Mouse (Mus musculus) forebrain, embryonic 11.5 days (tissue): ENCODE data around the gene Tbxa2r. TPM values are rescaled to one million over a fixed set of nuclear protein-coding genes. Genes with fewer than 3 reads are reported as not detected.

Experiments used
- ATAC-seq: fragments of 200-750 bp; cut with Nextera tagmentation; replicated peaks from 2 replicates; pipeline ENCODE4 v1.8.0; 2017; ENCODE audit warnings: moderate TSS enrichment; ENCODE audit not compliant: low FRiP score
- DNase-seq: peaks from one replicate; pipeline ENCODE4 v3.0.0-alpha.2; 2017; ENCODE audit warnings: low spot score
- H3K27ac ChIP-seq: fragments of 300-500 bp; sonication (generic); 2 replicates; pipeline ENCODE4 v1.5.1; 2014; ENCODE audit warnings: low read depth, low read length
- H3K27me3 ChIP-seq: fragments of 300-500 bp; sonication (generic); 2 replicates; pipeline ENCODE4 v1.6.1; 2014; ENCODE audit warnings: mild to moderate bottlenecking, low read length, mixed read lengths; ENCODE audit not compliant: control insufficient read depth, insufficient read depth
- H3K36me3 ChIP-seq: fragments of 300-500 bp; sonication (generic); 2 replicates; pipeline ENCODE4 v1.6.1; 2014; ENCODE audit warnings: mild to moderate bottlenecking, low read length, moderate library complexity, mixed read lengths; ENCODE audit not compliant: control insufficient read depth, insufficient read depth
- H3K4me1 ChIP-seq: fragments of 300-500 bp; sonication (generic); replicated peaks from 2 replicates; pipeline ENCODE4 v1.6.1; 2014; ENCODE audit warnings: low read length, mixed read lengths; ENCODE audit not compliant: control insufficient read depth, insufficient read depth
- H3K4me2 ChIP-seq: fragments of 300-500 bp; sonication (generic); 2 replicates; pipeline ENCODE4 v1.6.1; 2014; ENCODE audit warnings: low read depth, mild to moderate bottlenecking, low read length, moderate library complexity, mixed read lengths; ENCODE audit not compliant: severe bottlenecking
- H3K4me3 ChIP-seq: fragments of 300-500 bp; sonication (generic); 2 replicates; pipeline ENCODE4 v1.5.1; 2014; ENCODE audit warnings: low read depth, low read length
- H3K9ac ChIP-seq: fragments of 300-500 bp; sonication (generic); 2 replicates; pipeline ENCODE4 v1.6.1; 2014; ENCODE audit warnings: low read length
- H3K9me3 ChIP-seq: fragments of 300-500 bp; sonication (generic); 2 replicates; pipeline ENCODE4 v1.6.1; 2016; ENCODE audit warnings: low read length, mixed read lengths; ENCODE audit not compliant: control insufficient read depth
- WGBS: fragments of 180-500 bp; shearing (Covaris S2); extraction: QIAGEN DNeasy Blood & Tissue Kit; methylation state at CpG from one replicate; pipeline ENCODE4 v1.1.7; 2014; 5-methylcytosine and 5-hydroxymethylcytosine counted together
- polyA plus RNA-seq: library from polyadenylated mRNA; unstranded; fragments of >200 nt; fragmentation: Nextera tagmentation; extraction: Ambion mirVana; gene quantifications from 2 replicates; pipeline ENCODE4 v1.2.1, GENCODE M21; 2014

The Tbxa2r gene
- polyA plus RNA-seq, 1 experiment from 2014 or later: 2.6 TPM

DNA sequence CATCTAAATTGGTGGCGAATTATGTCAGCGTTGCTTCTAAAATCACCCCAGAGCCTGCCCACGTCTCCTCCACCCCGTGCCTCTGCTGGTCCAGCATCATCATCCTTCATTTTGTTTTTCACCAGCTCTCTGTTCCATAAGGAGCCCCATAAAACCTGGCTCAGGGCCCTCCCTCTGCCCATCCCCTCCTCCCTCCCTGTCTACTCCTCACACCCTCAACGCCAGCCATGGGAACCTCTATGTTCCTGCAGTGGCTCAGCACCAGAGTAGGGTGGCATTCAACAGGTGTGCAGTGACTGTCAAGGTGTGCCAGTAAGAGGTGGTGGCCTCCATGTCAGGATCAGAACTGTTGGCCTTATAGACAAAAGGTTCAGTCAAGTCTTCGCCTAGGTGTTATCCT, 33.3 kb upstream of the Tbxa2r start:
- WGBS: 91% methylated on average over 6 of the region's 6 CpGs
- DNase-seq: no peak
- H3K27me3 ChIP-seq: peaks cover 13% of the 10 kb centered on the region
- no peak overlapping the region for H3K9ac ChIP-seq
- no peak overlapping the region for H3K4me2 ChIP-seq
- no peak overlapping the region for H3K27ac ChIP-seq
- H3K36me3 ChIP-seq: no peaks in the 10 kb centered on the region
- H3K4me3 ChIP-seq: no peak overlapping the region
- H3K9me3 ChIP-seq: no peaks in the 10 kb centered on the region
- ATAC-seq: no peak
- H3K4me1 ChIP-seq: peaks cover 20% of the 10 kb centered on the region; the same call in 1 of the 2 replicates

DNA sequence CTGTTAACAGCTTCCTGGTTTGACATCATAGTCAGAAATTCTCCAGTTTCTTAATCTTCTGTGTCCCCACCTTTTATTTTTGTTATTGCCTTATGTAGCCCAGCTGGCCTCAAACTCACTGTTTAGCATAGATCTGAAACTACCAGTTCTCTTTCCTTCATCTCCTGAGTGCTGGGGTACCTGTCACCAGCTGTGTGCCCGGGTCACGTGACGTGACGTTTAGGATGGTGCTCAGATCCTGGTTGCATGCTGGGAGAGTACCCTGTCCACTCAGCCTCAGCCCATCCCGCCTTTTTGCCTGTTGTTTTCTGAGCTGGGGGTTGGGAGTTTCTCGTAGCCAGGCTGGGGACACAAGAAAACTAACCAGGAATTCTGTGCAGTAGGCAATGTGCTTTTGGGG, 31.3 kb upstream of the Tbxa2r start:
- H3K27ac ChIP-seq: no peak overlapping the region
- no peaks in the 10 kb centered on the region for H3K9me3 ChIP-seq
- DNase-seq: no peak
- H3K36me3 ChIP-seq: no peaks in the 10 kb centered on the region
- no peaks in the 10 kb centered on the region for H3K27me3 ChIP-seq
- H3K9ac ChIP-seq: no peak overlapping the region
- no peak overlapping the region for H3K4me2 ChIP-seq
- peaks cover 17% of the 10 kb centered on the region; the same call in 1 of the 2 replicates for H3K4me1 ChIP-seq
- ATAC-seq: no peak
- WGBS: 83% methylated on average over 6 of the region's 6 CpGs
- no peak overlapping the region for H3K4me3 ChIP-seq

DNA sequence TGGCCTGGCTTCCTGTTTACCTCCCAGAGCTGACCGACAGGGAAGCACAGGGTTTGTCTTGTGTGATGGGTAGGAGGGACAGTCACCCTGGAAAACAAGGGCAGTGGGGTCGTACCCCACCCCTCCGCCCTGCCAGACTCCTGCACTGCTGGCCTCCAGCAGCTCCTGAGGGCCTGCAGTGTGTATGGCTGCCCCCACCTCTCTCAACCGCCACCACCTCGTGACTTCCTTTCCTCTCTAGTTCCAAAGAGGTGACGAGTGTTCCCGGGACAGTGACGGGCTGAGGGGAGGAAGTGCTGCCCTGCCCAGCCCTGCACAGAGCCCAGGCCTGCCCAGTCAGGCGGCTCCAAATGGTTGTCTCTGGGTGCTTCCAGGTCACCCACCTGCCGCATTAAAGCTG, 30.7 kb upstream of the Tbxa2r start:
- Histone ChIP-seq H3K9ac (no peak overlapping the region), H3K27me3 (no peaks in the 10 kb centered on the region), H3K4me3 (no peak overlapping the region), H3K36me3 (no peaks in the 10 kb centered on the region), H3K4me2 (no peak overlapping the region), H3K27ac (no peak overlapping the region), H3K9me3 (no peaks in the 10 kb centered on the region), H3K4me1 (peaks cover 17% of the 10 kb centered on the region; the same call in 1 of the 2 replicates)
- 79% methylated on average over 10 of the region's 10 CpGs for WGBS
- DNase-seq (no peak), ATAC-seq (no peak)

DNA sequence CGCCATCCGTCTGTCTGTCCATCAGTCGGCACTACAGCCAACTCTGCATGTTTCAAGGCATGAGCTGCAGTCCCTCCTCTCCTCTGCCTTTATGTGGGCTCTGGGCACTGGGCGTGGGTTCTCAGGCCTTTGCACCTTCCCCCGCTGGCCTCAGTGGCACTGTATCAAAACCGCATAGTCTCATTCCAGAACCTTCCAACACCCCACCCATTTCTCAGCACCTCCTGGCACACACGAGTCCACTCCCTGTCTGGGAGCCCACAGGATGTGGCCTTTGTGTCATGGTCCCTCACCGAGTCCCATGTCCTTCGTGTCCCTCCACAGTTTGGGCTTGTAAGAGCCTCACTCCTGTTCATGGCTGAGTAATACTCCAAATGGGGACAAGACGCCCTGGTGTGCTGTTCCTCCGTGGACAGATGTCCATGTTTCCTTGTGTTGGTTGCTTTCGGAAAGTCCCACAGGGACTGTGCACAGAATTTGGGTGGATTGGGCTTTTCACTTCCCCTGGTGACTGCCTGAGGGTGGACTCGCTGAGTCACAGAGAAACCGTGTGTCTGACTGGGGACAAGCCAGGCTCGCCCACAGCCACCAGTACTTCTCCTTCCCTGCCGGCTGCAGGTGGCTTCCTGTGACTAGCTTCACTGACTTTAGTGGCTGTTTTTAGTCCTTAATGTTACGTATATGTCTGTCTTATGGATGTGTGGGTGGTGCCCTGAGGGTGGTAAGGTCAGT, 30.0 kb upstream of the Tbxa2r start:
- DNase-seq (no peak), ATAC-seq (no peak)
- no peaks in the 10 kb centered on the region for H3K9me3 ChIP-seq
- 96% methylated on average over 17 of the region's 17 CpGs for WGBS
- H3K27me3 ChIP-seq: no peaks in the 10 kb centered on the region
- no peaks in the 10 kb centered on the region for H3K36me3 ChIP-seq
- peaks cover 16% of the 10 kb centered on the region; the same call in 1 of the 2 replicates for H3K4me1 ChIP-seq
- no peak overlapping the region for H3K9ac ChIP-seq
- H3K27ac ChIP-seq: no peak overlapping the region
- H3K4me3 ChIP-seq: no peak overlapping the region
- H3K4me2 ChIP-seq: no peak overlapping the region

DNA sequence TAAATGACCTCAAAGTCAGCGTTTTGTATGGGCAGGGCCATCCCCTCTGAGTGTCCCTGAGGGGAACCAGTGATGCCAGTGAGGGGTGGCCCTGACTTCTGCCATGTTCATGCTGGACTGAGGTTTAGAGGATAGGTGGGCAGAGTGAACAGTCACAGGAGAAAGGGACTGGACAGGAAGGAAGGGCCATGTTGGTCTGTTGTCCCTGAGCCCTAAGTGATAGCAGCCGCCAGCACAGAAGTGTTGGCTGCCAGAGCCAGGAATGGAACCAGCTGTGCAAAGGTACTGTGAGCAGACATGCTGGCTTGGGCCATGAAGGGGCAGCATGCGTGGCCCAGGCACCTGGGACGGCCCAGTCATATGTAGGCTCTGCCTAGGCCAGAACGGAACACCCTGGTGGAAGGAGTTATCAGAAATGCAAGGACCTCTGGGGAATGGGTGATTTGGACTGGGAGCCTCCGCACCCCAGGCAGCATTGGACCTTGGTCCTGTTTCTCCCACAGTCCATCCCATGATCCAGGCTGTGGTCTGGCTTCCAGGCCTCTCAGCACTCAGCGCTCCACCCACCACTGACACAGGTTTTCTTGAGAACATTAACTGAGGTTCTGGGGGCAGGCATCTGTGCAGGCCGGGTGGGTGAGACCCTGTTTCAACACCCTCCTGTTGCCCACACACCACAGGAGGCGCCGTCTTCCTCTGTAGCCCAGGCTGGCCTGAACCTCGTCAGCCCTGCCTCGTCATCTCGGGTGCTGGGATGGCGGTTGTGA, 28.8 kb upstream of the Tbxa2r start:
- no peaks in the 10 kb centered on the region for H3K9me3 ChIP-seq
- no peak overlapping the region for H3K27ac ChIP-seq
- H3K4me1 ChIP-seq: peaks cover 4% of the 10 kb centered on the region; the same call in 1 of the 2 replicates
- DNase-seq (no peak), ATAC-seq (no peak)
- H3K9ac ChIP-seq: no peak overlapping the region
- H3K4me3 ChIP-seq: no peak overlapping the region
- H3K36me3 ChIP-seq: no peaks in the 10 kb centered on the region
- WGBS: 92% methylated on average over 14 of the region's 14 CpGs
- no peak overlapping the region for H3K4me2 ChIP-seq
- no peaks in the 10 kb centered on the region for H3K27me3 ChIP-seq

DNA sequence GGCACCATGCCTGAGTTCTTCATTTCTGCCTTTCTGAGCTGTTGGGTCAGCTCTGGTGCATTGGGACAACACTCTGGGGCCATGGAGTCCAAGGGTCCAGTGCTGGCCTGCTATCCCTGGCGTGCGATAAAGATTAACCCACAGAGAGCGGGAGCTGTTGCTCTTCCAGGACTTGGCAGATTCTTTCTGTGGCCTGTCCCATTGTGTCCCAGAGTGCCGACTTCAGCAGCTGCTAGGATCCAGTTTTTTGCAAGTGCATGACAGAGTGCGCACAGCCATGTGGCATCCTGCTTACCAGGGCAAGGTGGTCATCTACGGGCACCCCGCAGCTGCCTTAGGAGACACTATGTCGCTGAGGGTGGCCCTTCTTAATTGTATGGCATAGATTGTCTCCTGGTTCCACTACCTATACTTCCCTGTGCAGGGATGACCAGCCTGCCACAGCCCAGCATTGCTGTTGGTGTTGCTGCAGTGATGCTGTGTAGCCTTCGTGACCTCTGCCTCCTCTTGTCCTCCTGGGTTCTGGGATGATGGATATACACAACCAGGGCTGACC, 28.1 kb upstream of the Tbxa2r start:
- Histone ChIP-seq H3K4me1 (peaks cover 2% of the 10 kb centered on the region; the same call in 1 of the 2 replicates), H3K4me3 (no peak overlapping the region), H3K27me3 (no peaks in the 10 kb centered on the region), H3K27ac (no peak overlapping the region), H3K4me2 (no peak overlapping the region), H3K9ac (no peak overlapping the region), H3K9me3 (no peaks in the 10 kb centered on the region), H3K36me3 (no peaks in the 10 kb centered on the region)
- no peak for DNase-seq
- no peak for ATAC-seq
- WGBS: 86% methylated on average over 9 of the region's 9 CpGs

DNA sequence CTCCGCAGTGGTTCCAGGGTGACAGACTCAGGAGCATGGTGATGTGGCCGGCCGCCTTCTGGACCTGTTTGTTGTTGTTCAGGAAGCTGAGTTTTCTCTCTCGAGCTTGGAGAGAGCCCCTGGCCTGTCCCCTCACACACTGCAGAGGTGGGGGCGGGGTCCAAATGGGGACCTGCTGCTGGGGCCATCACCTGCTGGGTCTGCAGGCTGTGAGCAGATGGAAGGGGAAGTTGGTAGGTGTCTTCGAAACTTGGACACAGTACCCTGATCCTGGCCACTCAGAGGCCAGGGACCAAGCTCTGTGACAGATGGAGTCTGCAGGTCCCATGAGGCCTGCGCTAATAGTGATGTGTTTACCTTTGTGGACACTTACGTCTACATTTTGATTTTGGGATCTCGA, 27.2 kb upstream of the Tbxa2r start:
- H3K9ac ChIP-seq: no peak overlapping the region
- WGBS: 85% methylated on average over 9 of the region's 9 CpGs
- H3K27me3 ChIP-seq: no peaks in the 10 kb centered on the region
- no peak overlapping the region for H3K27ac ChIP-seq
- no peak overlapping the region for H3K4me3 ChIP-seq
- H3K36me3 ChIP-seq: no peaks in the 10 kb centered on the region
- H3K4me1 ChIP-seq: peaks cover 2% of the 10 kb centered on the region; the same call in 1 of the 2 replicates
- no peak for DNase-seq
- no peaks in the 10 kb centered on the region for H3K9me3 ChIP-seq
- no peak overlapping the region for H3K4me2 ChIP-seq
- ATAC-seq: no peak

DNA sequence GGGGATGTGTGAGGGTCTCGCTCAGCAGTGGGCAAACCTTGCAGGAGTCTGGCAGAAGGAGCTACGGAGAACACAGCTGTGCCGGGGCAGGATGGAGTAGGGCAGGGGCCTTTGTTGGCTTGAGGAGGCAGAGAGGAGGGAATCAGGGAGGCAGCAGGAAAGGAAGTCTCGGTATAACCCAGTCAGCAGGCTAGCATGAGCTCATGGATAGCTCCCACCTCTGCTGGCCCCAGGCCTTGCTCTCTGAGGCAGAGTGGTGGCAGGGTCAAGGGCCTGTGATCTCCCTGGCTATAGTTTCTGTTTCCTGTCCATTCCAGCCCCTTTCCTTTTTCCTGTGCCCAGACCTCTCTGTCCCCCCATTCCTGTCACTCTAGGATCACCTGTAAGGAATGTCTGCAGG, 26.2 kb upstream of the Tbxa2r start:
- Histone ChIP-seq H3K9me3 (no peaks in the 10 kb centered on the region), H3K27ac (no peak overlapping the region), H3K9ac (0 out of 2 replicates have a peak overlapping the region, but pooled peaks have one; percentile 6), H3K4me3 (no peak overlapping the region), H3K36me3 (peaks cover 5% of the 10 kb centered on the region; the same call in 1 of the 2 replicates), H3K4me1 (peaks cover under 1% of the 10 kb centered on the region; the same call in 1 of the 2 replicates), H3K4me2 (no peak overlapping the region), H3K27me3 (no peaks in the 10 kb centered on the region)
- ATAC-seq (no peak), DNase-seq (no peak)
- 76% methylated on average over 4 of the region's 4 CpGs for WGBS
